Mouse (Mus musculus): ENCODE measurements at regions not wholly inside any gene's neighbourhood (a gene's known extent, or its start where the extent isn't known, plus 50 kb on each side); places are given as distances from the start of the nearest gene placed in this dataset.

GRCm38 (mm10) chr5:129430330-129430729 lies 70.7 kb upstream of the Sfswap start:
- H3K27me3 ChIP-seq (ENCODE audit: control insufficient read depth, insufficient read depth, low read length) = no peaks in the 10 kb centered on the region
- H3K4me1 ChIP-seq (ENCODE audit: control insufficient read depth, insufficient read depth, insufficient read length, low read length) = no peaks in the 10 kb centered on the region
- no peaks in the 10 kb centered on the region for H3K36me3 ChIP-seq (ENCODE audit: control insufficient read depth, insufficient read depth, low read length)
- TF ChIP-seq POLR2A (IDR thresholded peaks at IDR 0.05; ENCODE audit: low read depth, low read length) = no peak
- TF ChIP-seq CTCF (IDR thresholded peaks at IDR 0.05; ENCODE audit: extremely low read depth, insufficient read length, insufficient replicate concordance, low read depth, low read length) = no peak
- no peak overlapping the region for H3K27ac ChIP-seq (ENCODE audit: insufficient read depth, low read depth, low read length)
- no peak overlapping the region for H3K4me3 ChIP-seq (ENCODE audit: low read depth, low read length)
- 86% methylated on average over 3 of the region's 3 CpGs for WGBS

GRCm38 (mm10) chr5:129449931-129450573 lies 51.0 kb upstream of the Sfswap start:
- WGBS = 54% methylated on average over 7 of the region's 7 CpGs
- Histone ChIP-seq H3K4me1 (ENCODE audit: control insufficient read depth, insufficient read depth, insufficient read length, low read length) (no peaks in the 10 kb centered on the region), H3K27me3 (ENCODE audit: control insufficient read depth, insufficient read depth, low read length) (no peaks in the 10 kb centered on the region), H3K4me3 (ENCODE audit: low read depth, low read length) (no peak overlapping the region), H3K36me3 (ENCODE audit: control insufficient read depth, insufficient read depth, low read length) (no peaks in the 10 kb centered on the region), H3K27ac (ENCODE audit: insufficient read depth, low read depth, low read length) (no peak overlapping the region)
- TF ChIP-seq CTCF (IDR thresholded peaks at IDR 0.05; ENCODE audit: extremely low read depth, insufficient read length, insufficient replicate concordance, low read depth, low read length) (no peak), POLR2A (IDR thresholded peaks at IDR 0.05; ENCODE audit: low read depth, low read length) (no peak)
